Mouse (Mus musculus): Measurements from ENCODE around the gene Efhb.
A peak's percentile ranks its signal among the peaks of the same experiment; 100 is the strongest.

Efhb gene

GRCm38 (mm10) chr17:53462603-53463495, at the start of gene Efhb:
TSS of gene Efhb (minus strand) at chr17:53463321.
- peak; percentile 93 for DNase-seq (ENCODE audit: low read depth)

GRCm38 (mm10) chr17:53512311-53512951, 49.3 kb upstream of the Efhb start:
- peak; percentile 77 for DNase-seq (ENCODE audit: low read depth)

- DNase-seq (ENCODE audit: low read depth): no peak
Measured at GRCm38 (mm10) chr17:53502966-53503365, 39.8 kb upstream of the Efhb start.

- DNase-seq (ENCODE audit: low read depth): no peak
Measured at GRCm38 (mm10) chr17:53489007-53489378, 25.9 kb upstream of the Efhb start.

GRCm38 (mm10) chr17:53488291-53489006, 25.3 kb upstream of the Efhb start:
- no peak for DNase-seq (ENCODE audit: low read depth)

GRCm38 (mm10) chr17:53480433-53480832, 17.3 kb upstream of the Efhb start:
- DNase-seq (ENCODE audit: low read depth): no peak

- peak; percentile 79 for DNase-seq (ENCODE audit: low read depth)
Measured at GRCm38 (mm10) chr17:53479604-53480041, 16.5 kb upstream of the Efhb start.

- DNase-seq (ENCODE audit: low read depth): peak; percentile 100
Measured at GRCm38 (mm10) chr17:53478858-53479603, 15.9 kb upstream of the Efhb start, which contains the start of gene Rab5a. TSS of gene Rab5a (plus strand) at chr17:53479234.

- DNase-seq (ENCODE audit: low read depth): peak; percentile 36
Measured at GRCm38 (mm10) chr17:53478066-53478857, 15.1 kb upstream of the Efhb start.

- DNase-seq (ENCODE audit: low read depth): no peak
Measured at GRCm38 (mm10) chr17:53468697-53469096, 5.6 kb upstream of the Efhb start.

- peak; percentile 46 for DNase-seq (ENCODE audit: low read depth)
Measured at GRCm38 (mm10) chr17:53465569-53465968, 2.4 kb upstream of the Efhb start.

- no peak for DNase-seq (ENCODE audit: low read depth)
Measured at GRCm38 (mm10) chr17:53463496-53463840, 347 bp upstream of the Efhb start.

GRCm38 (mm10) chr17:53456742-53457141, 6.4 kb downstream of the Efhb start:
- no peak for DNase-seq (ENCODE audit: low read depth)

GRCm38 (mm10) chr17:53456152-53456551, 7.0 kb downstream of the Efhb start:
- no peak for DNase-seq (ENCODE audit: low read depth)

- DNase-seq (ENCODE audit: low read depth): peak; percentile 64
Measured at GRCm38 (mm10) chr17:53402689-53403306, 60.3 kb downstream of the Efhb start.

GRCm38 (mm10) chr17:53393201-53393600, 69.9 kb downstream of the Efhb start:
- DNase-seq (ENCODE audit: low read depth): no peak

GRCm38 (mm10) chr17:53389507-53389906, 73.6 kb downstream of the Efhb start:
- DNase-seq (ENCODE audit: low read depth): peak; percentile 78

GRCm38 (mm10) chr17:53387581-53388473, 75.3 kb downstream of the Efhb start:
- DNase-seq (ENCODE audit: low read depth): peak; percentile 58

GRCm38 (mm10) chr17:53386863-53387262, 76.3 kb downstream of the Efhb start:
- DNase-seq (ENCODE audit: low read depth): no peak

- DNase-seq (ENCODE audit: low read depth): peak; percentile 9
Measured at GRCm38 (mm10) chr17:53364111-53364510, 99.0 kb downstream of the Efhb start.

Measured in NIH3T3 (cell line).